Mouse (Mus musculus) bone marrow, adult 2 months (tissue): Measurements from ENCODE around the gene Cryl1. TPM values are rescaled to one million over a fixed set of nuclear protein-coding genes. Genes with fewer than 3 reads are reported as not detected.

ENCODE experiments used
- H3K27ac ChIP-seq: fragments of 200-500 bp; 2 replicates; pipeline ENCODE4 v1.5.1; 2012; ENCODE audit warnings: low read depth, mild to moderate bottlenecking, control low read depth, inconsistent platforms, low read length; ENCODE audit not compliant: control insufficient read depth, poor library complexity, insufficient read depth
- H3K4me1 ChIP-seq: fragments of 200-500 bp; 2 replicates; pipeline ENCODE4 v1.6.1; 2011; ENCODE audit warnings: low read length; ENCODE audit not compliant: control insufficient read depth, insufficient read depth
- H3K4me3 ChIP-seq: fragments of 200-500 bp; replicated peaks from 2 replicates; pipeline ENCODE3; 2011; ENCODE audit warnings: mild to moderate bottlenecking, low read depth, low read length, control low read depth; ENCODE audit not compliant: control insufficient read depth
- CTCF ChIP-seq: fragments of 200-500 bp; IDR thresholded peaks from 2 replicates; pipeline ENCODE4 v1.5.1; 2011; ENCODE audit warnings: low read length, control low read depth; ENCODE audit not compliant: control insufficient read depth, insufficient read depth
- POLR2A ChIP-seq: fragments of 200-500 bp; IDR thresholded peaks from 2 replicates; pipeline ENCODE4 v1.6.1; 2011; ENCODE audit warnings: low read depth, mild to moderate bottlenecking, control low read depth, low read length, borderline replicate concordance; ENCODE audit not compliant: control insufficient read depth
- WGBS: fragments of 180-500 bp; shearing (Covaris S2); methylation state at CpG from one replicate; pipeline ENCODE4 v1.1.7; 2018; 5-methylcytosine and 5-hydroxymethylcytosine counted together
- polyA plus RNA-seq: library from polyadenylated mRNA; stranded (reverse); fragments of >200 nt; gene quantifications from 2 replicates; pipeline ENCODE4 v1.2.4, GENCODE M21; 2011; ENCODE audit warnings: low replicate concordance; ENCODE audit not compliant: missing spikeins, insufficient read depth, insufficient read length

Cryl1 gene
- polyA plus RNA-seq, 1 experiment: 8.3 TPM

DNA sequence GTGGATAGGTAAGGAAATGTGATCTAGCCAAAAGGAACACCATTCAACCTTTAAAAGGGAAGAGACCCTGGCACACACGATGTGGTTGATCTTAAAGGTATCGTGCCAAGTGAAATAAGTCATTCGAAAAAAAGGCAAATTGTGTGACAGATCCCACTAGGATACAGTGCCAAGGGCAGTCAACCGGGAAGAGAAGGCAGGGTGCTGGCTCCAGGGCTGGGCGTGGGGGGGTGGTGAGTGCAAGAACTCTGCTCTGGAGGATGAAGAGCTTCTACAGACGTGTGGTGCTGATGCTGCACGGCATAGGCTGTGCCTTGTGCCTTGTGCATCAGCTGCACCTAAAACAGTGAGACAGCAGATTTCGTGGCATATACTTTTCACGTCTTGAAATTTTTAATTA, 33.0 kb downstream of the Cryl1 start:
- no peaks in the 10 kb centered on the region for H3K4me1 ChIP-seq
- no peak for TF ChIP-seq CTCF
- no peak for TF ChIP-seq POLR2A
- whole genome bisulfite sequencing: 83% methylated on average over 9 of the region's 9 CpGs
- H3K4me3 ChIP-seq: no peak overlapping the region
- H3K27ac ChIP-seq: no peak overlapping the region

- no peak for TF ChIP-seq CTCF
- no peak for TF ChIP-seq POLR2A
- 88% methylated on average over 6 of the region's 6 CpGs for WGBS
- Histone ChIP-seq H3K4me3 (no peak overlapping the region), H3K4me1 (no peaks in the 10 kb centered on the region), H3K27ac (no peak overlapping the region)
These were observed 34.5 kb downstream of the Cryl1 start for GRCm38 (mm10) chr14:57363833-57364232.

DNA sequence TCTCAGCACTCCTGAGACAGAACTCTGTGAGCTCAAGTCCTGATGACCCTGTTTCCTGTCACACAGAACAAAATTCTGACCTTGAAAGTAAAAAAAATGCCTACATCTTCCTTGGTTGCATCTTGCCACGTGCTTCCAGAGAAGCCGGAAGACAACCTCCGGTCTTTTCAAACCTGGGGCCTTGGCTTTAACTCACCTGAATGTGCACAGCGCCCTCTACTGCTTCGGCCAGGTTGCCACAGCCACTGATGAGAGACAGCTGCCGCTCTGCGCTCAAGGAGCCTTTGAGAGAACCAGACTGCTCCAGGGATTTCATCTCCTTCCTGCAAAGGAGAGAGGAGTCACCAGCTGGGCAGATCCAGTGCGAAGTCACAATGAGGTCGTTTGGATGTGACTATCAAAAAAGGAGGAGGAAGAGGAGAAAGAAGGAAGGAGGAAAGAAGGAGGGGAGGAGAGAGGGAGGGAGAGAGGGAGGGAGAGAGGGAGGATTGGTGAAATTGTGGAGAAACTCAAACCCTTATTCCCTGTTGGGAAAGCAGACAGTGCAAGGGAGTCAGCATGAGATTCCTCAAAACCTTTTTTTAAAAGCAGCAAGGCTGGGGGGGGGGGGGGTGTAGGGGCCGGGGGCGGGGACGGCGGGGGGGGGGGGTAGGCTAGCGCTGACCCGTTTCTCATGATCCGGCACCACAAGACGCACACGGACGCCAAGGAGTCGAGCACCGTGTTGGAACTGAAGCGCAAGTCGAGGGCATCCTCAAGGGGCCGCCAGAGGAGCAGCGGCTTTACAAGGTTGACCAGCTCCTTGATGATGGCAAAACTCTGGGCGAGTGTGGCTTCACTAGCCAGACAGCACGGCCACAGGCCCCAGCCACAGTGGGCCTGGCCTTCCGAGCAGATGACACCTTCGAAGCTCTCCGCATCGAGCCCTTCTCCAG, 35.3 kb downstream of the Cryl1 start:
- peak; percentile 60 for TF ChIP-seq CTCF
- TF ChIP-seq POLR2A: no peak
- no peaks in the 10 kb centered on the region for H3K4me1 ChIP-seq
- H3K27ac ChIP-seq: no peak overlapping the region
- no peak overlapping the region for H3K4me3 ChIP-seq
- 44% methylated on average over 31 of the region's 31 CpGs for whole genome bisulfite sequencing

DNA sequence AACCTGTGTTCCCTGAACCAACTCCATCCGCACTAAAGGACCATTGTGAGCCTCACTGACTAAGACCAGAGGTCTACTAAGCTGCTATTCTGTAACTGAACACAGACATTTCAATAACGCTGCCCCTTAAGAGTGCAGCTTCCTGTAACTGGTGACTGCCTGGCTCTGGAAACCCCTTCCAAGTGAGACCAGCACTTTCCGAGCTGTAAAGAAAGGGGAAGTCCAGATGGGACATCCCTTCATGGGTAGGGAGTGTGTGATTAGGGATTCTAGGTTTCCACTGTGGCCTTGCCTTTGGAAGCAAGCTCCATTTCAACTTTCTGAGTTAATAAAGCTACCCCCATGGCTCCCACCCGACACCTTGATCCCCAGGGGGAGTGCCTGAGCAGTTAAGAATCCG, 41.3 kb downstream of the Cryl1 start:
- WGBS: 55% methylated on average over 5 of the region's 5 CpGs
- H3K27ac ChIP-seq: no peak overlapping the region
- TF ChIP-seq CTCF (no peak), POLR2A (no peak)
- no peak overlapping the region for H3K4me3 ChIP-seq
- no peaks in the 10 kb centered on the region for H3K4me1 ChIP-seq

GRCm38 (mm10) chr14:57351521-57352235, 46.7 kb downstream of the Cryl1 start:
- Histone ChIP-seq H3K4me1 (no peaks in the 10 kb centered on the region), H3K27ac (no peak overlapping the region), H3K4me3 (no peak overlapping the region)
- 90% methylated on average over 7 of the region's 7 CpGs for WGBS
- TF ChIP-seq CTCF (no peak), POLR2A (no peak)

DNA sequence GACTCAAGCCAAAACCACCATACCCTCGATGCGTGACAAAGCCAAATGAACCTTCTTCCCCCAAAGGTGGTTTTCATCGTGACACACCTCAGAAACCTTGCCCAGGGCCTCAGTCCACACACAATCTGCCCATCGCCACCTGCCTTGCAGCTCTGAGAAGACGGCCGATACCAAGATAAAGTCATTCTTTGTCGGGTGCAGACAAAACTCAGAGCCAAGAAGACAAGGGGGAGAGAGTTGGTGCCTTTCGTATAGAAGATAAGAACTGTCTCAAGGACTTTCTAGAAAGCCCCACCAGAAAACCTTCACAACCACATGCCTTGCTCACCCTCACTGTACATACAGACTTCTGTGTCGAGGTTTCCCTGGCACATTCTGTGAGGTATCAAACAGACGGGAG, 48.4 kb downstream of the Cryl1 start:
- no peak overlapping the region for H3K27ac ChIP-seq
- H3K4me1 ChIP-seq: no peaks in the 10 kb centered on the region
- TF ChIP-seq POLR2A (no peak), CTCF (no peak)
- H3K4me3 ChIP-seq: no peak overlapping the region
- 63% methylated on average over 10 of the region's 10 CpGs for WGBS

DNA sequence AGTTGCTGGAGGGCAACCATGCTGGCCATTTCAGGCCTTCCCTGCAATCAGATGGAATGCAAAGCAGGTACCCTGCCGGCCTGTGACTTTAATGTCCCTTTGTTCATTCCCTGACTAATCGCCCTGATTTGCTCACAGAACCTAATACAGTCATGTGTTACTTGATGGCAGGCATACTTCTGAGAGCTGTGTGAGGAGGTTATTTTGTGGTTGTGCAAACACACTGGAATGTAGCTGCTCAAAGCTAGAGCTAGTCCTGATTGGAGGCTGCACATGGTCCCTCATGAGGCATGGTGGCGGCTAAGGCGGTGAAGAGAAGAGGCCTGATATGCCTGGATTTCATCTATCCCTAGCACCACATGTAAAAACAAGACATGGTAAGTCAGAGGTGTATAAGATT, 50.2 kb downstream of the Cryl1 start:
- no peak for TF ChIP-seq POLR2A
- TF ChIP-seq CTCF: no peak
- 89% methylated on average over 4 of the region's 4 CpGs for WGBS
- H3K4me1 ChIP-seq: no peaks in the 10 kb centered on the region; the same call in 1 of the 2 replicates
- H3K27ac ChIP-seq: no peak overlapping the region
- H3K4me3 ChIP-seq: no peak overlapping the region

DNA sequence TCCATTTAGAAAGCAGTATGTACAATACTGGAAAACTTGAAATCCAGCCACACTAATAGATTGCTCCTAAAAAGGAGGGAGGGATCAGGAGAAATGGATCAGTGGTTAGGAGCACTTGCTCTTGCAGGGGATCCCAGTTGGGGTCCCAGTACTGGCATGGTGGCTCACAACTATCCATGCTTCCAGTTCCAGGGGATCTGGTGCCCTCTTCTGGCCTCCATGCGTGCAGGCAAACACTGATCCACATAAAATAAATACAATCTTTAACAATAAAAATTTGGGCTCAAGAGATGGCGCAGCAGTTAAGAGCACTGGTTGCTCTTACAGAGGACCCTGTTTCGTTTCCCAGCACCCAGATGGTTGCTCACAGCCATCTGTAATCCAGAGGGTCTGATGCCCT, 52.2 kb downstream of the Cryl1 start:
- 85% methylated on average over 3 of the region's 3 CpGs for WGBS
- TF ChIP-seq POLR2A (no peak), CTCF (peak; percentile 7; the same call in 1 of the 2 replicates)
- H3K4me1 ChIP-seq: no peaks in the 10 kb centered on the region; the same call in 1 of the 2 replicates
- H3K4me3 ChIP-seq: no peak overlapping the region
- H3K27ac ChIP-seq: no peak overlapping the region
